In genomic region chr8:93331151-93331550, GRCm38 (mm10) we compare ENCODE assay signal across 51 mouse cellular contexts. TPM values are rescaled to one million over a fixed set of nuclear protein-coding genes. Genes with fewer than 3 reads are reported as not detected.
"Had no signal": no experiment of that assay in that cellular context is flagged by ENCODE, and none has a peak within 500 bp of the region (broad histone marks: within the 10 kb centered on the region; RNA-seq: fewer than 3 reads in every experiment).

No protein-coding gene starts in this region.

- H3K27me3 ChIP-seq: heart, embryonic 12.5 days; heart, embryonic 13.5 days; heart, embryonic 15.5 days; hindbrain, embryonic 12.5 days; hindbrain, embryonic 13.5 days; hindbrain, embryonic 15.5 days; intestine, embryonic 15.5 days; kidney, embryonic 15.5 days had no signal

- H3K4me1 ChIP-seq: heart, embryonic 10.5 days; heart, embryonic 12.5 days; heart, embryonic 13.5 days; heart, embryonic 15.5 days; hindbrain, embryonic 10.5 days; hindbrain, embryonic 12.5 days; hindbrain, embryonic 13.5 days; hindbrain, embryonic 15.5 days; intestine, embryonic 15.5 days; kidney, embryonic 15.5 days had no signal

- ATAC-seq: hindbrain, embryonic 16.5 days; hindbrain, postnatal 0 days; inflammation-experienced regulatory T-cells, adult 6 months; intestine, embryonic 15.5 days; intestine, embryonic 16.5 days; intestine, postnatal 0 days had no signal

- H3K4me3 ChIP-seq: heart, embryonic 10.5 days; heart, embryonic 12.5 days; heart, embryonic 13.5 days; heart, embryonic 15.5 days; hindbrain, embryonic 10.5 days; hindbrain, embryonic 12.5 days; hindbrain, embryonic 13.5 days; hindbrain, embryonic 15.5 days; intestine, embryonic 15.5 days; kidney, embryonic 15.5 days; layer of hippocampus, adult 2 months had no signal

- H3K27ac ChIP-seq: heart, embryonic 10.5 days; heart, embryonic 13.5 days; heart, embryonic 15.5 days; hindbrain, embryonic 10.5 days; hindbrain, embryonic 12.5 days; hindbrain, embryonic 13.5 days; hindbrain, embryonic 14.5 days; hindbrain, embryonic 15.5 days; hindbrain, postnatal 0 days; intestine, embryonic 15.5 days; kidney, embryonic 15.5 days; kidney, postnatal 0 days; layer of hippocampus, adult 2 months had no signal

- DNase-seq: heart, postnatal 10 days; heart, postnatal 14 days; heart, postnatal 36 days; heart, postnatal 4 days; kidney, adult 11 months; kidney, adult 18-20 months; kidney, adult 2 months; kidney, adult 8-10 months; kidney, adult 9 months; kidney, postnatal 10 days; kidney, postnatal 14 days; kidney, postnatal 25 days; kidney, postnatal 36 days; kidney, postnatal 4 days; layer of hippocampus, adult 9-11 months; layer of hippocampus, postnatal 36 days had no signal

- H3K4me2 ChIP-seq: heart, embryonic 11.5 days; heart, embryonic 12.5 days; heart, embryonic 13.5 days; heart, embryonic 15.5 days; hindbrain, embryonic 12.5 days; hindbrain, embryonic 13.5 days; hindbrain, embryonic 14.5 days; hindbrain, embryonic 15.5 days; intestine, embryonic 15.5 days; kidney, embryonic 15.5 days had no signal

- H3K9ac ChIP-seq: heart, embryonic 12.5 days; heart, embryonic 13.5 days; heart, embryonic 15.5 days; hindbrain, embryonic 12.5 days; hindbrain, embryonic 13.5 days; hindbrain, embryonic 14.5 days; hindbrain, embryonic 15.5 days; intestine, embryonic 15.5 days; kidney, embryonic 15.5 days had no signal

- H3K9me3 ChIP-seq: heart, embryonic 10.5 days; heart, embryonic 12.5 days; heart, embryonic 13.5 days; heart, embryonic 15.5 days; hindbrain, embryonic 10.5 days; hindbrain, embryonic 12.5 days; hindbrain, embryonic 13.5 days; hindbrain, embryonic 15.5 days; intestine, embryonic 15.5 days; kidney, embryonic 15.5 days had no signal

- H3K36me3 ChIP-seq: heart, embryonic 10.5 days; heart, embryonic 12.5 days; heart, embryonic 13.5 days; heart, embryonic 15.5 days; hindbrain, embryonic 10.5 days; hindbrain, embryonic 12.5 days; hindbrain, embryonic 13.5 days; hindbrain, embryonic 15.5 days; intestine, embryonic 15.5 days; kidney, embryonic 15.5 days had no signal

RNA-seq across cellular contexts. Expression of gene Ces1g, which starts 6.0 kb away (rescaled TPM):
- total RNA-seq: heart, postnatal 10 days; heart, postnatal 14 days; heart, postnatal 25 days; heart, postnatal 4 days; hematopoietic stem cell, adult 5-6 weeks; hindbrain, postnatal 0 days; layer of hippocampus, adult 18-20 months; layer of hippocampus, adult 2 months; layer of hippocampus, adult 8-10 months; layer of hippocampus, postnatal 10 days; layer of hippocampus, postnatal 14 days; layer of hippocampus, postnatal 25 days; layer of hippocampus, postnatal 36 days; left cerebral cortex, adult 18-20 months had no signal
- polyA plus RNA-seq: heart, embryonic 10.5 days; heart, embryonic 11.5 days; heart, embryonic 12.5 days; heart, embryonic 14.5 days; heart, embryonic 15.5 days; heart, embryonic 16.5 days; heart, postnatal 0 days; hindbrain, embryonic 10.5 days; hindbrain, embryonic 11.5 days; hindbrain, embryonic 12.5 days; hindbrain, embryonic 13.5 days; hindbrain, embryonic 14.5 days; hindbrain, embryonic 15.5 days; hindbrain, embryonic 16.5 days; hindbrain, postnatal 0 days; inflammation-experienced regulatory T-cells, adult 6 months; intestine, postnatal 0 days; kidney, embryonic 14.5 days; kidney, embryonic 15.5 days; kidney, embryonic 16.5 days had no signal

RNA-seq across cellular contexts. Expression of gene Ces1h, which starts 48.4 kb away (rescaled TPM):
- total RNA-seq: heart, postnatal 10 days; heart, postnatal 14 days; heart, postnatal 25 days; heart, postnatal 36 days; heart, postnatal 4 days; hematopoietic stem cell, adult 5-6 weeks; hindbrain, postnatal 0 days; layer of hippocampus, adult 18-20 months; layer of hippocampus, adult 2 months; layer of hippocampus, adult 8-10 months; layer of hippocampus, postnatal 10 days; layer of hippocampus, postnatal 14 days; layer of hippocampus, postnatal 25 days; layer of hippocampus, postnatal 36 days; left cerebral cortex, adult 18-20 months had no signal
- polyA plus RNA-seq: heart, embryonic 10.5 days; heart, embryonic 11.5 days; heart, embryonic 12.5 days; heart, embryonic 13.5 days; heart, embryonic 14.5 days; heart, embryonic 15.5 days; heart, embryonic 16.5 days; heart, postnatal 0 days; hindbrain, embryonic 10.5 days; hindbrain, embryonic 11.5 days; hindbrain, embryonic 12.5 days; hindbrain, embryonic 13.5 days; hindbrain, embryonic 14.5 days; hindbrain, embryonic 15.5 days; hindbrain, embryonic 16.5 days; hindbrain, postnatal 0 days; inflammation-experienced regulatory T-cells, adult 6 months; intestine, embryonic 14.5 days; intestine, embryonic 15.5 days; intestine, embryonic 16.5 days; intestine, postnatal 0 days; kidney, embryonic 14.5 days; kidney, embryonic 15.5 days; kidney, embryonic 16.5 days; kidney, postnatal 0 days; large intestine, adult 2 months had no signal

RNA-seq across cellular contexts. Expression of gene Ces1f, which starts 51.6 kb away (rescaled TPM):
- total RNA-seq: heart, postnatal 4 days; hematopoietic stem cell, adult 5-6 weeks; hindbrain, postnatal 0 days; layer of hippocampus, adult 18-20 months; layer of hippocampus, adult 2 months; layer of hippocampus, adult 8-10 months; layer of hippocampus, postnatal 10 days; layer of hippocampus, postnatal 14 days; layer of hippocampus, postnatal 25 days; layer of hippocampus, postnatal 36 days; left cerebral cortex, adult 18-20 months had no signal
- polyA plus RNA-seq: heart, embryonic 10.5 days; heart, embryonic 11.5 days; heart, embryonic 12.5 days; heart, embryonic 14.5 days; heart, postnatal 0 days; hindbrain, embryonic 10.5 days; hindbrain, embryonic 11.5 days; hindbrain, embryonic 12.5 days; hindbrain, embryonic 13.5 days; hindbrain, embryonic 14.5 days; hindbrain, embryonic 15.5 days; hindbrain, embryonic 16.5 days; hindbrain, postnatal 0 days; inflammation-experienced regulatory T-cells, adult 6 months; intestine, embryonic 14.5 days; kidney, embryonic 14.5 days; kidney, embryonic 15.5 days had no signal
